Mouse (Mus musculus) cerebellum, adult 2 months (tissue): Measurements from ENCODE around the gene Hspb2.

ENCODE experiments used
- CTCF ChIP-seq: fragments of 200-500 bp; IDR thresholded peaks from 2 replicates; pipeline ENCODE4 v1.5.1; 2011; ENCODE audit warnings: low read depth, mild to moderate bottlenecking, control low read depth, low read length, moderate library complexity, borderline replicate concordance; ENCODE audit not compliant: insufficient read depth
- POLR2A ChIP-seq: fragments of 200-500 bp; IDR thresholded peaks from 2 replicates; pipeline ENCODE4 v1.6.1; 2011; ENCODE audit warnings: low read length, control low read depth, borderline replicate concordance; ENCODE audit not compliant: insufficient read depth

- no peak for TF ChIP-seq CTCF
- TF ChIP-seq POLR2A: no peak
These were observed 9.5 kb upstream of the Hspb2 start for GRCm38 (mm10) chr9:50761520-50762243.
